Mouse (Mus musculus) ES-Bruce4 (cell line): Measurements from ENCODE around the gene Sdcbp2. TPM values are rescaled to one million over a fixed set of nuclear protein-coding genes. Genes with fewer than 3 reads are reported as not detected.

Experiments
- H3K27ac ChIP-seq: 2 replicates; pipeline ENCODE4 v1.5.1; 2012; ENCODE audit warnings: low read length, inconsistent platforms; ENCODE audit not compliant: insufficient read depth
- H3K27me3 ChIP-seq: 2 replicates; pipeline ENCODE4 v1.6.1; 2012; ENCODE audit warnings: mild to moderate bottlenecking, low read length, inconsistent platforms; ENCODE audit not compliant: control insufficient read depth, poor library complexity, insufficient read depth, severe bottlenecking
- H3K36me3 ChIP-seq: 2 replicates; pipeline ENCODE4 v1.6.1; 2012; ENCODE audit warnings: inconsistent platforms, mild to moderate bottlenecking, low read length, moderate library complexity; ENCODE audit not compliant: control insufficient read depth, poor library complexity, insufficient read depth, severe bottlenecking
- H3K4me1 ChIP-seq: one replicate; pipeline ENCODE4 v1.8.1; 2011; ENCODE audit warnings: low read length; ENCODE audit not compliant: control insufficient read depth, insufficient read depth
- H3K4me3 ChIP-seq: 2 replicates; pipeline ENCODE4 v1.5.1; 2011; ENCODE audit warnings: low read depth, mild to moderate bottlenecking, low read length
- H3K9ac ChIP-seq: 2 replicates; pipeline ENCODE4 v1.6.1; 2012; ENCODE audit warnings: low read depth, mild to moderate bottlenecking, inconsistent platforms; ENCODE audit not compliant: poor library complexity, severe bottlenecking
- H3K9me3 ChIP-seq: replicated peaks from 2 replicates; pipeline ENCODE4 v1.6.1; 2012; ENCODE audit warnings: mild to moderate bottlenecking, low read length, inconsistent platforms; ENCODE audit not compliant: control insufficient read depth, poor library complexity, insufficient read depth, severe bottlenecking
- CTCF ChIP-seq: IDR thresholded peaks from one replicate; pipeline ENCODE4 v1.8.1; 2011; ENCODE audit warnings: low read depth, low read length
- EP300 ChIP-seq: IDR thresholded peaks from 2 replicates; pipeline ENCODE4 v1.6.1; 2011; ENCODE audit warnings: low read depth, low read length; ENCODE audit not compliant: insufficient read depth
- POLR2A ChIP-seq: IDR thresholded peaks from one replicate; pipeline ENCODE4 v1.8.1; 2011; ENCODE audit warnings: low read length; ENCODE audit not compliant: insufficient read depth
- polyA plus RNA-seq: library from polyadenylated mRNA; stranded (reverse); fragments of >200 nt; gene quantifications from 2 replicates; pipeline ENCODE4 v1.2.4, GENCODE M21; 2011; ENCODE audit warnings: low read depth; ENCODE audit not compliant: missing spikeins, insufficient read depth, insufficient read length

Sdcbp2 gene
- polyA plus RNA-seq, 1 experiment, result 2.6 TPM

- Histone ChIP-seq H3K4me1 (no peaks in the 10 kb centered on the region), H3K27me3 (peaks cover 6% of the 10 kb centered on the region), H3K4me3 (no peak overlapping the region), H3K27ac (no peak overlapping the region), H3K9me3 (no peaks in the 10 kb centered on the region), H3K9ac (no peak overlapping the region), H3K36me3 (no peaks in the 10 kb centered on the region)
- TF ChIP-seq CTCF (no peak), EP300 (no peak), POLR2A (no peak)
Observed at GRCm38 (mm10) chr2:151636015-151636402, 63.6 kb downstream of the Sdcbp2 start.

Other genes starting within 250 kb of the Sdcbp2 start
- gene 4921509C19Rik, start 96.5 kb upstream of the Sdcbp2 start, polyA plus RNA-seq, result not detected in 2 replicates
- gene Nsfl1c, start 78.4 kb upstream of the Sdcbp2 start, polyA plus RNA-seq, result 136 and 137 TPM in 2 replicates
- 363 and 374 TPM in 2 replicates for gene Fkbp1a, start 30.1 kb upstream of the Sdcbp2 start, polyA plus RNA-seq
- 0.88 and 1.5 TPM in 2 replicates for gene Snph, start 60.0 kb downstream of the Sdcbp2 start, polyA plus RNA-seq
- gene Rad21l, start 95.9 kb downstream of the Sdcbp2 start, polyA plus RNA-seq, result 0.41 TPM in 1 of 2 replicates, not detected in the other
- not detected in 2 replicates for gene Tmem74b, start 129.4 kb downstream of the Sdcbp2 start, polyA plus RNA-seq
- 34.1 and 38.5 TPM in 2 replicates for gene Psmf1, start 171.6 kb downstream of the Sdcbp2 start, polyA plus RNA-seq